Mouse (Mus musculus) lung, embryonic 14.5 days (tissue): ENCODE data around the gene Nanos3. TPM values are rescaled to one million over a fixed set of nuclear protein-coding genes. Genes with fewer than 3 reads are reported as not detected.
A peak's percentile ranks its signal among the peaks of the same experiment; 100 is the strongest.

ENCODE experiments used
- ATAC-seq: fragments of 200-750 bp; cut with Nextera tagmentation; 2 replicates; pipeline ENCODE4 v1.8.0; 2017; ENCODE audit warnings: mild to moderate bottlenecking, moderate TSS enrichment, moderate library complexity; ENCODE audit not compliant: insufficient read depth
- DNase-seq: peaks from one replicate; pipeline ENCODE4 v3.0.0-alpha.2; 2015
- H3K27ac ChIP-seq: fragments of 300-500 bp; sonication (generic); 2 replicates; pipeline ENCODE4 v1.5.1; 2014; ENCODE audit warnings: low read depth, mild to moderate bottlenecking, moderate library complexity
- H3K27me3 ChIP-seq: fragments of 300-500 bp; sonication (generic); 2 replicates; pipeline ENCODE4 v1.6.1; 2014; ENCODE audit warnings: low read length, control low read depth; ENCODE audit not compliant: insufficient read depth
- H3K36me3 ChIP-seq: fragments of 300-500 bp; sonication (generic); 2 replicates; pipeline ENCODE4 v1.6.1; 2014; ENCODE audit warnings: control low read depth; ENCODE audit not compliant: insufficient read depth
- H3K4me1 ChIP-seq: fragments of 300-500 bp; sonication (generic); 2 replicates; pipeline ENCODE4 v1.6.1; 2014; ENCODE audit warnings: antibody characterized with exemption, control low read depth; ENCODE audit not compliant: insufficient read depth
- H3K4me2 ChIP-seq: fragments of 300-500 bp; sonication (generic); 2 replicates; pipeline ENCODE4 v1.6.1; 2014; ENCODE audit warnings: mild to moderate bottlenecking
- H3K4me3 ChIP-seq: fragments of 300-500 bp; sonication (generic); 2 replicates; pipeline ENCODE4 v1.5.1; 2014; ENCODE audit warnings: low read depth, low read length
- H3K9ac ChIP-seq: fragments of 300-500 bp; sonication (generic); 2 replicates; pipeline ENCODE4 v1.6.1; 2014
- H3K9me3 ChIP-seq: fragments of 300-500 bp; sonication (generic); 2 replicates; pipeline ENCODE4 v1.6.1; 2016; ENCODE audit warnings: low read depth, low read length, control low read depth
- CTCF ChIP-seq: IDR thresholded peaks from 2 replicates; pipeline ENCODE4 v1.5.1; 2016; ENCODE audit warnings: antibody characterized with exemption, low read depth
- WGBS: fragments of 180-500 bp; shearing (Covaris S2); extraction: QIAGEN DNeasy Blood & Tissue Kit; methylation state at CpG from one replicate; pipeline ENCODE4 v1.1.7; 2014; 5-methylcytosine and 5-hydroxymethylcytosine counted together
- polyA plus RNA-seq: library from polyadenylated mRNA; unstranded; fragments of >200 nt; fragmentation: Nextera tagmentation; extraction: Ambion mirVana; gene quantifications from 2 replicates; pipeline ENCODE4 v1.2.1, GENCODE M21; 2014

Gene Nanos3
- polyA plus RNA-seq, 1 experiment from 2014 or later, result 2.8 TPM

- H3K4me2 ChIP-seq, result no peak overlapping the region
- TF ChIP-seq CTCF, result no peak
- H3K4me3 ChIP-seq, result no peak overlapping the region
- no peaks in the 10 kb centered on the region for H3K9me3 ChIP-seq
- no peaks in the 10 kb centered on the region for H3K36me3 ChIP-seq
- no peak overlapping the region for H3K27ac ChIP-seq
- ATAC-seq (no peak), DNase-seq (no peak)
- H3K27me3 ChIP-seq, result no peaks in the 10 kb centered on the region
- H3K4me1 ChIP-seq, result peaks cover 9% of the 10 kb centered on the region; the same call in 1 of the 2 replicates
- H3K9ac ChIP-seq, result no peak overlapping the region
- WGBS, result 47% methylated on average over 4 of the region's 4 CpGs
These were observed 4.6 kb upstream of the Nanos3 start for GRCm38 (mm10) chr8:84189603-84190002.

- Histone ChIP-seq H3K4me3 (no peak overlapping the region), H3K27me3 (no peaks in the 10 kb centered on the region), H3K36me3 (no peaks in the 10 kb centered on the region), H3K4me1 (peaks cover 14% of the 10 kb centered on the region; the same call in 1 of the 2 replicates), H3K9ac (no peak overlapping the region), H3K4me2 (no peak overlapping the region), H3K9me3 (no peaks in the 10 kb centered on the region), H3K27ac (peak overlapping the region; percentile 42)
- TF ChIP-seq CTCF, result no peak
- no peak for ATAC-seq
- 61% methylated on average over 10 of the region's 10 CpGs for WGBS
- no peak for DNase-seq
These were observed 3.7 kb upstream of the Nanos3 start for GRCm38 (mm10) chr8:84188671-84189070.

- TF ChIP-seq CTCF, result peak; percentile 88
- Histone ChIP-seq H3K4me1 (peaks cover 17% of the 10 kb centered on the region), H3K27ac (peak overlapping the region; percentile 55; the same call in 1 of the 2 replicates), H3K36me3 (no peaks in the 10 kb centered on the region), H3K9ac (peak overlapping the region; percentile 48), H3K4me3 (peak overlapping the region; percentile 36), H3K9me3 (no peaks in the 10 kb centered on the region), H3K4me2 (peak overlapping the region; percentile 87), H3K27me3 (no peaks in the 10 kb centered on the region)
- ATAC-seq, result 0 out of 2 replicates have a peak, but pooled peaks have one; percentile 3
- 4% methylated on average over 21 of the region's 21 CpGs for WGBS
- DNase-seq, result peak; percentile 82
These were observed 2.2 kb upstream of the Nanos3 start for GRCm38 (mm10) chr8:84187065-84187755.

- H3K27ac ChIP-seq, result peak overlapping the region; percentile 55; the same call in 1 of the 2 replicates
- H3K27me3 ChIP-seq, result no peaks in the 10 kb centered on the region
- peak overlapping the region; percentile 48 for H3K9ac ChIP-seq
- H3K4me1 ChIP-seq, result peaks cover 15% of the 10 kb centered on the region
- WGBS, result under 1% methylated on average over 12 of the region's 12 CpGs
- H3K9me3 ChIP-seq, result no peaks in the 10 kb centered on the region
- no peaks in the 10 kb centered on the region for H3K36me3 ChIP-seq
- H3K4me2 ChIP-seq, result peak overlapping the region; percentile 87
- peak overlapping the region; percentile 36 for H3K4me3 ChIP-seq
- peak; percentile 98 for TF ChIP-seq CTCF
- DNase-seq (peak; percentile 94), ATAC-seq (peak; percentile 45; the same call in 1 of the 2 replicates)
These were observed 1.5 kb upstream of the Nanos3 start for GRCm38 (mm10) chr8:84186547-84186946.

- Histone ChIP-seq H3K4me2 (peak overlapping the region; percentile 94), H3K9ac (peak overlapping the region; percentile 97), H3K36me3 (no peaks in the 10 kb centered on the region), H3K27me3 (no peaks in the 10 kb centered on the region), H3K27ac (peak overlapping the region; percentile 91), H3K4me1 (peaks cover 24% of the 10 kb centered on the region), H3K4me3 (peak overlapping the region; percentile 82), H3K9me3 (no peaks in the 10 kb centered on the region)
- ATAC-seq, result peak; percentile 1; the same call in 1 of the 2 replicates
- no peak for TF ChIP-seq CTCF
- WGBS, result 9% methylated on average over 21 of the region's 21 CpGs
- peak; percentile 40 for DNase-seq
These were observed 653 bp downstream of the Nanos3 start for GRCm38 (mm10) chr8:84184085-84185043.

- Histone ChIP-seq H3K9me3 (no peaks in the 10 kb centered on the region), H3K4me2 (peak overlapping the region; percentile 94), H3K4me3 (peak overlapping the region; percentile 82), H3K36me3 (peaks cover 4% of the 10 kb centered on the region; the same call in 1 of the 2 replicates), H3K27me3 (no peaks in the 10 kb centered on the region), H3K4me1 (peaks cover 24% of the 10 kb centered on the region), H3K27ac (peak overlapping the region; percentile 91), H3K9ac (peak overlapping the region; percentile 97)
- DNase-seq (peak; percentile 62), ATAC-seq (peak; percentile 2; the same call in 1 of the 2 replicates)
- no peak for TF ChIP-seq CTCF
- WGBS, result under 1% methylated on average over 72 of the region's 87 CpGs
These were observed 1.5 kb downstream of the Nanos3 start for GRCm38 (mm10) chr8:84183261-84184084.
